Mouse (Mus musculus) kidney, embryonic 14.5 days (tissue): ENCODE measurements around the gene Txlna. TPM values are rescaled to one million over a fixed set of nuclear protein-coding genes. Genes with fewer than 3 reads are reported as not detected.
A peak's percentile ranks its signal among the peaks of the same experiment; 100 is the strongest.

Experiments used
- ATAC-seq: fragments of 200-750 bp; cut with Nextera tagmentation; 2 replicates; pipeline ENCODE4 v1.8.0; 2017; ENCODE audit warnings: moderate number of reproducible peaks, mild to moderate bottlenecking, moderate TSS enrichment, moderate library complexity; ENCODE audit not compliant: low FRiP score, low TSS enrichment
- H3K27ac ChIP-seq: fragments of 300-500 bp; sonication (generic); 2 replicates; pipeline ENCODE4 v1.5.1; 2014; ENCODE audit warnings: low read depth, mild to moderate bottlenecking, low read length, moderate library complexity, mixed read lengths
- H3K27me3 ChIP-seq: fragments of 300-500 bp; sonication (generic); 2 replicates; pipeline ENCODE4 v1.6.1; 2014; ENCODE audit warnings: mild to moderate bottlenecking, low read length; ENCODE audit not compliant: control insufficient read depth, insufficient read depth
- H3K36me3 ChIP-seq: fragments of 300-500 bp; sonication (generic); 2 replicates; pipeline ENCODE4 v1.6.1; 2014; ENCODE audit warnings: low read length, mixed read lengths; ENCODE audit not compliant: control insufficient read depth, insufficient read depth
- H3K4me1 ChIP-seq: fragments of 300-500 bp; sonication (generic); 2 replicates; pipeline ENCODE4 v1.6.1; 2014; ENCODE audit warnings: low read length, mixed read lengths; ENCODE audit not compliant: control insufficient read depth, insufficient read depth
- H3K4me2 ChIP-seq: fragments of 300-500 bp; sonication (generic); replicated peaks from 2 replicates; pipeline ENCODE4 v1.6.1; 2014; ENCODE audit warnings: low read depth, mild to moderate bottlenecking, low read length
- H3K4me3 ChIP-seq: fragments of 300-500 bp; sonication (generic); 2 replicates; pipeline ENCODE4 v1.5.1; 2014; ENCODE audit warnings: mild to moderate bottlenecking, low read length
- H3K9ac ChIP-seq: fragments of 300-500 bp; sonication (generic); 2 replicates; pipeline ENCODE4 v1.6.1; 2014; ENCODE audit warnings: low read depth, mild to moderate bottlenecking, low read length, moderate library complexity
- H3K9me3 ChIP-seq: fragments of 300-500 bp; sonication (generic); 2 replicates; pipeline ENCODE4 v1.6.1; 2016; ENCODE audit warnings: low read length; ENCODE audit not compliant: control insufficient read depth
- WGBS: fragments of 180-500 bp; shearing (Covaris S2); extraction: QIAGEN DNeasy Blood & Tissue Kit; methylation state at CpG from one replicate; pipeline ENCODE4 v1.1.7; 2014; 5-methylcytosine and 5-hydroxymethylcytosine counted together
- polyA plus RNA-seq: library from polyadenylated mRNA; unstranded; fragments of >200 nt; fragmentation: Nextera tagmentation; extraction: Ambion mirVana; gene quantifications from 2 replicates; pipeline ENCODE4 v1.2.1, GENCODE M21; 2014

The Txlna gene
- polyA plus RNA-seq: 44.9 and 103 TPM in 2 replicates

GRCm38 (mm10) chr4:129640638-129641467 is at the start of gene Txlna:
Gene Txlna, minus strand, starts transcription at chr4:129641065.
- H3K9me3 ChIP-seq: no peaks in the 10 kb centered on the region
- peak within 1 kb of the TSS; percentile 86 for H3K27ac ChIP-seq
- peak within 1 kb of the TSS; percentile 90 for H3K4me2 ChIP-seq
- peaks cover 17% of the 10 kb centered on the region; the same call in 1 of the 2 replicates for H3K4me1 ChIP-seq
- peak within 1 kb of the TSS; percentile 87 for H3K9ac ChIP-seq
- under 1% methylated on average over 56 of the region's 60 CpGs for whole genome bisulfite sequencing
- no peaks in the 10 kb centered on the region for H3K27me3 ChIP-seq
- peaks cover 42% of the 10 kb centered on the region for H3K36me3 ChIP-seq
- ATAC-seq: peak; percentile 95
- H3K4me3 ChIP-seq: peak within 1 kb of the TSS; percentile 71

- H3K4me3 ChIP-seq: no peak overlapping the region
- H3K27ac ChIP-seq: no peak overlapping the region
- ATAC-seq: no peak
- peaks cover 84% of the 10 kb centered on the region for H3K36me3 ChIP-seq
- no peaks in the 10 kb centered on the region for H3K27me3 ChIP-seq
- no peaks in the 10 kb centered on the region for H3K4me1 ChIP-seq
- 86% methylated on average over 6 of the region's 6 CpGs for WGBS
- no peak overlapping the region for H3K9ac ChIP-seq
- H3K4me2 ChIP-seq: no peak overlapping the region
- no peaks in the 10 kb centered on the region for H3K9me3 ChIP-seq
These were observed 43.7 kb upstream of the Txlna start for GRCm38 (mm10) chr4:129684531-129684930.

- Histone ChIP-seq H3K9ac (no peak overlapping the region), H3K27ac (no peak overlapping the region), H3K27me3 (no peaks in the 10 kb centered on the region), H3K4me1 (no peaks in the 10 kb centered on the region), H3K4me2 (no peak overlapping the region), H3K9me3 (no peaks in the 10 kb centered on the region), H3K4me3 (no peak overlapping the region), H3K36me3 (peaks cover 82% of the 10 kb centered on the region)
- 76% methylated on average over 11 of the region's 11 CpGs for WGBS
- peak; percentile 72 for ATAC-seq
These were observed 43.1 kb upstream of the Txlna start for GRCm38 (mm10) chr4:129683901-129684493.

- H3K36me3 ChIP-seq: peaks cover 84% of the 10 kb centered on the region
- H3K9me3 ChIP-seq: no peaks in the 10 kb centered on the region
- ATAC-seq: no peak
- WGBS: 94% methylated on average over 11 of the region's 11 CpGs
- no peak overlapping the region for H3K4me3 ChIP-seq
- no peak overlapping the region for H3K4me2 ChIP-seq
- no peaks in the 10 kb centered on the region for H3K4me1 ChIP-seq
- no peak overlapping the region for H3K27ac ChIP-seq
- H3K9ac ChIP-seq: no peak overlapping the region
- no peaks in the 10 kb centered on the region for H3K27me3 ChIP-seq
These were observed 41.0 kb upstream of the Txlna start for GRCm38 (mm10) chr4:129681837-129682236.

- Histone ChIP-seq H3K27me3 (no peaks in the 10 kb centered on the region), H3K36me3 (peaks cover 23% of the 10 kb centered on the region), H3K9me3 (no peaks in the 10 kb centered on the region), H3K4me3 (peak overlapping the region; percentile 99), H3K4me2 (peak overlapping the region; percentile 80), H3K9ac (peak overlapping the region; percentile 98; the same call in 1 of the 2 replicates), H3K27ac (peak overlapping the region; percentile 97; the same call in 1 of the 2 replicates), H3K4me1 (peaks cover 5% of the 10 kb centered on the region; the same call in 1 of the 2 replicates)
- ATAC-seq: no peak
- WGBS: 2% methylated on average over 10 of the region's 10 CpGs
These were observed 32.1 kb upstream of the Txlna start for GRCm38 (mm10) chr4:129672878-129673449.

GRCm38 (mm10) chr4:129672083-129672877 is 31.4 kb upstream of the Txlna start, which contains the start of gene Kpna6:
Gene Kpna6, minus strand, starts transcription at chr4:129672767.
- Histone ChIP-seq H3K4me1 (peaks cover 5% of the 10 kb centered on the region; the same call in 1 of the 2 replicates), H3K27ac (peak within 1 kb of the TSS; percentile 97), H3K36me3 (peaks cover 19% of the 10 kb centered on the region), H3K4me2 (peak within 1 kb of the TSS; percentile 80), H3K9ac (peak within 1 kb of the TSS; percentile 98), H3K27me3 (no peaks in the 10 kb centered on the region), H3K9me3 (no peaks in the 10 kb centered on the region), H3K4me3 (peak within 1 kb of the TSS; percentile 99)
- peak; percentile 90 for ATAC-seq
- WGBS: under 1% methylated on average over 59 of the region's 65 CpGs

- WGBS: 8% methylated on average over 12 of the region's 12 CpGs
- Histone ChIP-seq H3K4me2 (peak overlapping the region; percentile 80), H3K4me1 (peaks cover 5% of the 10 kb centered on the region; the same call in 1 of the 2 replicates), H3K9ac (peak overlapping the region; percentile 98), H3K4me3 (peak overlapping the region; percentile 99), H3K27me3 (no peaks in the 10 kb centered on the region), H3K27ac (peak overlapping the region; percentile 97), H3K36me3 (peaks cover 12% of the 10 kb centered on the region), H3K9me3 (no peaks in the 10 kb centered on the region)
- peak; percentile 62 for ATAC-seq
These were observed 30.7 kb upstream of the Txlna start for GRCm38 (mm10) chr4:129671491-129672082.

- Histone ChIP-seq H3K4me1 (no peaks in the 10 kb centered on the region), H3K4me3 (no peak overlapping the region), H3K9ac (no peak overlapping the region), H3K36me3 (peaks cover 44% of the 10 kb centered on the region), H3K27ac (no peak overlapping the region), H3K27me3 (no peaks in the 10 kb centered on the region), H3K4me2 (no peak overlapping the region), H3K9me3 (no peaks in the 10 kb centered on the region)
- 77% methylated on average over 3 of the region's 3 CpGs for WGBS
- ATAC-seq: no peak
These were observed 21.5 kb upstream of the Txlna start for GRCm38 (mm10) chr4:129662255-129662813.
